Mouse (Mus musculus) C2C12 (cell line): ENCODE measurements at regions not wholly inside any gene's neighbourhood (a gene's known extent, or its start where the extent isn't known, plus 50 kb on each side); places are given as distances from the start of the nearest gene placed in this dataset.

Experiments used
- H3K27me3 ChIP-seq: one replicate; pipeline ENCODE4 v1.6.1; 2011; ENCODE audit not compliant: control insufficient read depth, insufficient read depth, insufficient read length
- H3K36me3 ChIP-seq: one replicate; pipeline ENCODE4 v1.6.1; 2011; ENCODE audit not compliant: control insufficient read depth, insufficient read depth
- H3K4me3 ChIP-seq: one replicate; pipeline ENCODE4 v1.5.1; 2011; ENCODE audit warnings: mild to moderate bottlenecking, control low read depth; ENCODE audit not compliant: poor library complexity, insufficient read depth, severe bottlenecking
- H3K79me2 ChIP-seq: one replicate; pipeline ENCODE4 v1.6.1; 2011; ENCODE audit not compliant: control insufficient read depth, insufficient read depth
- H3K79me3 ChIP-seq: one replicate; pipeline ENCODE4 v1.6.1; 2011; ENCODE audit warnings: low read depth, control low read depth
- H3ac ChIP-seq: one replicate; pipeline ENCODE3; 2011; ENCODE audit warnings: low read depth; ENCODE audit not compliant: control insufficient read depth, insufficient read length
- CEBPB ChIP-seq: IDR thresholded peaks from one replicate; pipeline ENCODE4 v1.6.1; 2011; ENCODE audit warnings: low read depth, mild to moderate bottlenecking, control low read depth, moderate library complexity
- CTCF ChIP-seq: IDR thresholded peaks from one replicate; pipeline ENCODE4 v1.5.1; 2011; ENCODE audit not compliant: control insufficient read depth, insufficient read depth, insufficient read length
- FOSL1 ChIP-seq: IDR thresholded peaks from one replicate; pipeline ENCODE4 v1.8.0; 2011; ENCODE audit warnings: mild to moderate bottlenecking, low read length; ENCODE audit not compliant: poor library complexity, insufficient read depth, severe bottlenecking
- MAX ChIP-seq: IDR thresholded peaks from one replicate; pipeline ENCODE4 v1.6.1; 2011; ENCODE audit warnings: mild to moderate bottlenecking, control low read depth
- MYOD1 ChIP-seq: IDR thresholded peaks from one replicate; pipeline ENCODE4 v1.6.1; 2011; ENCODE audit warnings: low read depth; ENCODE audit not compliant: control insufficient read depth, insufficient read length
- MYOG ChIP-seq: IDR thresholded peaks from one replicate; pipeline ENCODE4 v1.6.1; 2011; ENCODE audit not compliant: control insufficient read depth, insufficient read length; ENCODE audit errors: extremely low read depth
- USF1 ChIP-seq: IDR thresholded peaks from one replicate; pipeline ENCODE4 v1.6.1; 2011; ENCODE audit warnings: low read depth, mild to moderate bottlenecking, control low read depth, moderate library complexity

GRCm38 (mm10) chr9:61631097-61631496 lies 258.9 kb downstream of the Tle3 start:
- Histone ChIP-seq H3K79me3 (no peaks in the 10 kb centered on the region), H3ac (no peak overlapping the region), H3K36me3 (no peaks in the 10 kb centered on the region), H3K79me2 (no peaks in the 10 kb centered on the region), H3K4me3 (no peak overlapping the region), H3K27me3 (no peaks in the 10 kb centered on the region)
- TF ChIP-seq USF1: no peak
- TF ChIP-seq FOSL1: no peak
- TF ChIP-seq MYOG: no peak
- TF ChIP-seq MYOD1: no peak
- no peak for TF ChIP-seq MAX
- no peak for TF ChIP-seq CTCF
- no peak for TF ChIP-seq CEBPB

- H3ac ChIP-seq: no peak overlapping the region
- no peak overlapping the region for H3K4me3 ChIP-seq
- no peaks in the 10 kb centered on the region for H3K27me3 ChIP-seq
- H3K79me2 ChIP-seq: no peaks in the 10 kb centered on the region
- H3K79me3 ChIP-seq: no peaks in the 10 kb centered on the region
- TF ChIP-seq CEBPB (no peak), MYOG (no peak), USF1 (no peak), CTCF (no peak), FOSL1 (no peak), MAX (no peak), MYOD1 (no peak)
- H3K36me3 ChIP-seq: no peaks in the 10 kb centered on the region
Measured at GRCm38 (mm10) chr9:61627801-61628574, 255.8 kb downstream of the Tle3 start.

- H3K79me3 ChIP-seq: no peaks in the 10 kb centered on the region
- H3K4me3 ChIP-seq: no peak overlapping the region
- no peak overlapping the region for H3ac ChIP-seq
Measured at GRCm38 (mm10) chr9:61622933-61623332, 250.8 kb downstream of the Tle3 start.

GRCm38 (mm10) chr9:61621939-61622338 lies 249.8 kb downstream of the Tle3 start:
- Histone ChIP-seq H3K4me3 (no peak overlapping the region), H3ac (no peak overlapping the region), H3K27me3 (no peaks in the 10 kb centered on the region), H3K79me3 (no peaks in the 10 kb centered on the region), H3K79me2 (no peaks in the 10 kb centered on the region), H3K36me3 (no peaks in the 10 kb centered on the region)
- TF ChIP-seq CEBPB (no peak), USF1 (no peak), MAX (no peak), MYOD1 (no peak), FOSL1 (no peak), MYOG (no peak), CTCF (no peak)

More at GRCm38 (mm10) chr9:61622933-61623332, 250.8 kb downstream of the Tle3 start:
- no peak for TF ChIP-seq FOSL1
- no peak for TF ChIP-seq CTCF
- TF ChIP-seq USF1: no peak
- TF ChIP-seq MAX: no peak
- no peak for TF ChIP-seq MYOD1
- no peak for TF ChIP-seq MYOG
- TF ChIP-seq CEBPB: no peak
- Histone ChIP-seq H3K36me3 (no peaks in the 10 kb centered on the region), H3K27me3 (no peaks in the 10 kb centered on the region), H3K79me2 (no peaks in the 10 kb centered on the region)

- Histone ChIP-seq H3K79me2 (no peaks in the 10 kb centered on the region), H3K27me3 (no peaks in the 10 kb centered on the region), H3K4me3 (no peak overlapping the region), H3K79me3 (no peaks in the 10 kb centered on the region), H3ac (no peak overlapping the region), H3K36me3 (no peaks in the 10 kb centered on the region)
- TF ChIP-seq MAX (no peak), FOSL1 (no peak), MYOG (no peak), MYOD1 (no peak), CEBPB (no peak), USF1 (no peak), CTCF (no peak)
Measured at GRCm38 (mm10) chr9:61620786-61621185, 248.6 kb downstream of the Tle3 start.
